9 mouse cellular contexts compared by ENCODE assay signal in the genomic region with DNA sequence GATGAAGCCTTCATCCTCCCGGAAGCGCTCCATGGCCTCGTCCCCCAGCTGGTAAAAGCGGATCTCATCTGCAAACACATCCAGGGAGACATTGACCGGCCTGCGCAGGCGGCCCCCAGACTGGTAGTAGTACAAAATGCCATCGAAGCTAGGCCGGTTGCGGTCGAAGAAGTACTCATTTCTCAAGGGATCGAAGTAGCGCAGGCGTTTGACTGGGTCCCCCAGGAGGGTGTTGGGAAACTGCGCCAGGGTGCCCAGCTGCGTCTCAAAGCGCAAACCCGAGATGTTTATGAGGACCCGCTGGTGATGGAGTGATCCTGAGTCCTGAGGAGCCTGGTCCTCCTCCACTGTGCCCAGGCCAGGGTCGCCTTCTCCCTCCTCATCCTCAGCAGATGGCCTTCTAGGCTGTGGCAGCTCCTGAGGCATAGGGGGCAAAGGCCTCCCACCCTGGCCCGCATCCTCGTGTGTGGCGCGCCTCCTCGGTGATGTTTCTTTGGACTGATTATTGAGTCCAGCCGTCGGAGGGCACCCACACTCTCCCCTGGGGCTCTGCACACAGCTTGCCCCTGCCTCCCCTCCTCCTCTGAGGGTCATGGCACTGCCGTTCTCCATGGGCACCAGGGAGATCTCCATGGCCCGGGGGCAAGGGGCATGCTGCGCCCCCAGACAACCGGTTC. TPM values are rescaled to one million over a fixed set of nuclear protein-coding genes. Genes with fewer than 3 reads are reported as not detected.
DNase-seq lines count a peak whose midpoint lies in the region; ATAC-seq lines count a peak whose summit lies in the region.
"Had no signal": no experiment of that assay in that cellular context is flagged by ENCODE, and none has a peak within 500 bp of the region (broad histone marks: within the 10 kb centered on the region; RNA-seq: fewer than 3 reads in every experiment).

No protein-coding gene starts in this region.

- peak overlapping the region; percentile 18 for H3K27ac ChIP-seq in heart, embryonic 11.5 days (ENCODE audit: low read depth, low read length)
- H3K27ac ChIP-seq in embryonic facial prominence, embryonic 12.5 days = peak overlapping the region; percentile 78
- H3K27ac ChIP-seq in hindbrain, embryonic 15.5 days (replicated peaks) = peak overlapping the region; percentile 62
- peak overlapping the region; percentile 68 for H3K27ac ChIP-seq in midbrain, embryonic 16.5 days (ENCODE audit: low read length)

- H3K4me1 ChIP-seq in heart, embryonic 11.5 days (ENCODE audit: control insufficient read depth, insufficient read depth, low read length) = peaks cover 36% of the 10 kb centered on the region
- peaks cover 38% of the 10 kb centered on the region for H3K4me1 ChIP-seq in embryonic facial prominence, embryonic 12.5 days
- peaks cover 18% of the 10 kb centered on the region for H3K4me1 ChIP-seq in hindbrain, embryonic 15.5 days (replicated peaks)
- H3K4me1 ChIP-seq in midbrain, embryonic 16.5 days (ENCODE audit: control insufficient read depth, insufficient read depth, low read length) = peaks cover 25% of the 10 kb centered on the region

- H3K4me2 ChIP-seq in heart, embryonic 11.5 days = peak overlapping the region; percentile 57
- H3K4me2 ChIP-seq in embryonic facial prominence, embryonic 12.5 days (replicated peaks) = peak overlapping the region; percentile 52
- H3K4me2 ChIP-seq in hindbrain, embryonic 15.5 days = peak overlapping the region; percentile 55
- H3K4me2 ChIP-seq in midbrain, embryonic 16.5 days (ENCODE audit: low read length) = peak overlapping the region; percentile 55

- peak overlapping the region; percentile 28 for H3K4me3 ChIP-seq in heart, embryonic 11.5 days (ENCODE audit: low read depth, low read length)
- peak overlapping the region; percentile 24 for H3K4me3 ChIP-seq in embryonic facial prominence, embryonic 12.5 days
- H3K4me3 ChIP-seq in hindbrain, embryonic 15.5 days = peak overlapping the region; percentile 20
- H3K4me3 ChIP-seq in midbrain, embryonic 16.5 days (ENCODE audit: low read depth, low read length) = peak overlapping the region; percentile 25

- intact Hi-C loops in heart, postnatal 25 days (cut with DNase I) = loop anchor here (1.0 kb wide), 1 partner anchor 31 kb away; no protein-coding TSS in a partner anchor

- no peaks in the 10 kb centered on the region for H3K9me3 ChIP-seq in heart, embryonic 11.5 days (replicated peaks; ENCODE audit: control insufficient read depth, low read length)
- H3K9me3 ChIP-seq in embryonic facial prominence, embryonic 12.5 days = no peaks in the 10 kb centered on the region
- H3K9me3 ChIP-seq in hindbrain, embryonic 15.5 days = no peaks in the 10 kb centered on the region
- H3K9me3 ChIP-seq in midbrain, embryonic 16.5 days (replicated peaks; ENCODE audit: control insufficient read depth, low read length, poor library complexity, severe bottlenecking) = no peaks in the 10 kb centered on the region

- DNase-seq in heart, postnatal 25 days (ENCODE audit: low spot score) = no peak
- no peak for DNase-seq in layer of hippocampus, adult 9-10 months (ENCODE audit: low spot score)
- no peak for DNase-seq in right cerebral cortex, postnatal 14 days
- no peak for DNase-seq in frontal cortex, adult 2 months (ENCODE audit: extremely low spot score in 1 of 2, low spot score in 1 of 2)

- peaks cover 15% of the 10 kb centered on the region for H3K27me3 ChIP-seq in heart, embryonic 11.5 days (ENCODE audit: control insufficient read depth, insufficient read depth, low read length)
- peaks cover 18% of the 10 kb centered on the region for H3K27me3 ChIP-seq in embryonic facial prominence, embryonic 12.5 days
- H3K27me3 ChIP-seq in hindbrain, embryonic 15.5 days = no peaks in the 10 kb centered on the region; the same call in 1 of the 2 replicates
- no peaks in the 10 kb centered on the region; the same call in 1 of the 2 replicates for H3K27me3 ChIP-seq in midbrain, embryonic 16.5 days (ENCODE audit: control insufficient read depth, insufficient read depth, low read depth, low read length)

- 10% methylated on average over 31 of the region's 31 CpGs for WGBS in heart, embryonic 11.5 days (ENCODE audit: insufficient replicate concordance)
- 11% methylated on average over 31 of the region's 31 CpGs for WGBS in embryonic facial prominence, embryonic 12.5 days
- 14% methylated on average over 31 of the region's 31 CpGs for WGBS in hindbrain, embryonic 15.5 days
- 10% methylated on average over 29 of the region's 31 CpGs for WGBS in midbrain, embryonic 16.5 days

- no peaks in the 10 kb centered on the region for H3K36me3 ChIP-seq in heart, embryonic 11.5 days (ENCODE audit: control insufficient read depth, insufficient read depth, low read length)
- H3K36me3 ChIP-seq in embryonic facial prominence, embryonic 12.5 days = no peaks in the 10 kb centered on the region
- H3K36me3 ChIP-seq in hindbrain, embryonic 15.5 days = no peaks in the 10 kb centered on the region
- H3K36me3 ChIP-seq in midbrain, embryonic 16.5 days (ENCODE audit: control insufficient read depth, insufficient read depth, low read length) = no peaks in the 10 kb centered on the region

- ATAC-seq in heart, embryonic 11.5 days (replicated peaks; ENCODE audit: insufficient number of reproducible peaks, low FRiP score, low TSS enrichment) = 0 out of 2 replicates have a peak, but pooled peaks have one; percentile 1
- no peak for ATAC-seq in embryonic facial prominence, embryonic 12.5 days (ENCODE audit: insufficient number of reproducible peaks, insufficient read depth, low FRiP score, low TSS enrichment)
- no peak; the same call in 1 of the 2 replicates for ATAC-seq in hindbrain, embryonic 15.5 days (ENCODE audit: low FRiP score, low read depth)
- ATAC-seq in midbrain, embryonic 16.5 days = peak; percentile 50; the same call in 1 of the 2 replicates

- H3K9ac ChIP-seq in heart, embryonic 11.5 days (ENCODE audit: low read depth, low read length) = peak overlapping the region; percentile 18
- H3K9ac ChIP-seq in embryonic facial prominence, embryonic 12.5 days = peak overlapping the region; percentile 37; the same call in 1 of the 2 replicates
- 0 out of 2 replicates have a peak overlapping the region, but pooled peaks have one; percentile 22 for H3K9ac ChIP-seq in hindbrain, embryonic 15.5 days
- H3K9ac ChIP-seq in midbrain, embryonic 16.5 days (ENCODE audit: low read depth, low read length) = peak overlapping the region; percentile 61

RNA-seq across cellular contexts. Expression of gene Kcna5, which starts 0.5 kb away (rescaled TPM):
- 8.9 and 13.7 TPM in 2 replicates for polyA plus RNA-seq in heart, embryonic 11.5 days (2014; fragmentation: Nextera tagmentation; extraction: Ambion mirVana)
- 10 to 100 TPM; 13.4 to 16.7 TPM for total RNA-seq in heart, postnatal 25 days (2021)
- 4.3 and 5.7 TPM in 2 replicates for polyA plus RNA-seq in embryonic facial prominence, embryonic 12.5 days (2016; fragmentation: Nextera tagmentation; extraction: Ambion mirVana)
- polyA plus RNA-seq in hindbrain, embryonic 15.5 days (2015; fragmentation: Nextera tagmentation; extraction: Ambion mirVana) = 2.9 and 3.2 TPM in 2 replicates
- polyA plus RNA-seq in midbrain, embryonic 16.5 days (2015; fragmentation: Nextera tagmentation; extraction: Ambion mirVana) = 4.1 and 4.3 TPM in 2 replicates
- polyA plus RNA-seq in frontal cortex, adult 2 months (2012; rRNA removed) = 5.4 and 6.3 TPM in 2 replicates
- total RNA-seq: granulocyte monocyte progenitor cell, adult 5-6 weeks had no signal

Comparison
In these comparisons a context has a peak if more than half of its experiments do, and no peak if none do; other contexts are left out.
1. ATAC-seq: peak in heart, embryonic 11.5 days (single experiment) and midbrain, embryonic 16.5 days (single experiment); none in embryonic facial prominence, embryonic 12.5 days (single experiment) and hindbrain, embryonic 15.5 days (single experiment).
2. H3K27ac ChIP-seq: peak in every context shown above with its lines; median percentile 78 in embryonic facial prominence, embryonic 12.5 days; 68 in midbrain, embryonic 16.5 days; 62 in hindbrain, embryonic 15.5 days; 18 in heart, embryonic 11.5 days.
3. Peak in every context shown above with its lines, with median percentiles within 50 percentile points of each other: H3K4me2 ChIP-seq, H3K4me3 ChIP-seq and H3K9ac ChIP-seq.